8 mouse cellular contexts compared by ENCODE assay signal in genomic region chr6:34316854-34317771, GRCm38 (mm10). TPM values are rescaled to one million over a fixed set of nuclear protein-coding genes. Genes with fewer than 3 reads are reported as not detected.
DNase-seq lines count a peak whose midpoint lies in the region; ATAC-seq lines count a peak whose summit lies in the region.

TSS of gene Akr1b3 (minus strand) at chr6:34317478.

- peaks cover 2% of the 10 kb centered on the region for H3K36me3 ChIP-seq in heart, embryonic 14.5 days (ENCODE audit: control insufficient read depth, insufficient read depth, low read length)
- 0 out of 2 replicates have a peak, but pooled peaks cover under 1% of the 10 kb centered on the region for H3K36me3 ChIP-seq in liver, embryonic 13.5 days
- H3K36me3 ChIP-seq in stomach, embryonic 16.5 days (ENCODE audit: control insufficient read depth, insufficient read depth, low read length): no peaks in the 10 kb centered on the region

- peak within 1 kb of the TSS; percentile 77 for H3K9ac ChIP-seq in heart, embryonic 14.5 days (ENCODE audit: low read length)
- peak within 1 kb of the TSS; percentile 74 for H3K9ac ChIP-seq in liver, embryonic 13.5 days
- peak within 1 kb of the TSS; percentile 81 for H3K9ac ChIP-seq in stomach, embryonic 16.5 days (ENCODE audit: low read length)

- H3K4me1 ChIP-seq in heart, embryonic 14.5 days (ENCODE audit: control insufficient read depth in 2 of 2, insufficient read depth in 2 of 2, low read length in 2 of 2): peaks cover 0 to 22% of the 10 kb centered on the region in 2 experiments
- H3K4me1 ChIP-seq in liver, embryonic 13.5 days (replicated peaks): peaks cover 22% of the 10 kb centered on the region
- H3K4me1 ChIP-seq in stomach, embryonic 16.5 days (ENCODE audit: control insufficient read depth, insufficient read depth, low read length): peaks cover 11% of the 10 kb centered on the region; the same call in 1 of the 2 replicates

- WGBS in heart, embryonic 14.5 days: under 1% methylated on average over 60 of the region's 60 CpGs
- under 1% methylated on average over 60 of the region's 60 CpGs for WGBS in liver, embryonic 13.5 days (ENCODE audit: insufficient replicate concordance)
- 1% methylated on average over 60 of the region's 60 CpGs for WGBS in stomach, embryonic 16.5 days

- peak within 1 kb of the TSS; percentile 69 to 82 for H3K4me3 ChIP-seq in heart, embryonic 14.5 days (ENCODE audit: control insufficient read depth in 1 of 2, insufficient read depth in 1 of 2, low read depth in 1 of 2, low read length in 2 of 2)
- H3K4me3 ChIP-seq in liver, embryonic 13.5 days (replicated peaks): peak within 1 kb of the TSS; percentile 75
- peak within 1 kb of the TSS; percentile 83 for H3K4me3 ChIP-seq in stomach, embryonic 16.5 days (replicated peaks; ENCODE audit: low read length)

- peak; percentile 40 for DNase-seq in c-Kit-negative CD71-positive TER-119-positive erythroid progenitor cells, embryonic 14.5 days (ENCODE audit: low read depth, low spot score)
- peak; percentile 94 for DNase-seq in fibroblast of lung, adult 2 months (ENCODE audit: low read depth)
- peak; percentile 93 for DNase-seq in kidney, postnatal 14 days
- peak; percentile 83 for DNase-seq in liver, embryonic 13.5 days
- DNase-seq in neural tube, embryonic 10.5 days (ENCODE audit: extremely low spot score, low spot score): peak; percentile 90

- H3K9me3 ChIP-seq in heart, embryonic 14.5 days (ENCODE audit: control insufficient read depth, low read length): no peaks in the 10 kb centered on the region
- no peaks in the 10 kb centered on the region for H3K9me3 ChIP-seq in liver, embryonic 13.5 days (replicated peaks)
- no peaks in the 10 kb centered on the region for H3K9me3 ChIP-seq in stomach, embryonic 16.5 days (replicated peaks; ENCODE audit: control insufficient read depth, low read length)

- peak within 1 kb of the TSS; percentile 77 for H3K4me2 ChIP-seq in heart, embryonic 14.5 days (ENCODE audit: low read length)
- H3K4me2 ChIP-seq in liver, embryonic 13.5 days: peak within 1 kb of the TSS; percentile 97
- H3K4me2 ChIP-seq in stomach, embryonic 16.5 days (ENCODE audit: low read depth, low read length): peak within 1 kb of the TSS; percentile 95

- peak; percentile 91 for ATAC-seq in CD4-positive, CD25-positive, alpha-beta regulatory T cell, adult 4 months
- peak; percentile 98 for ATAC-seq in heart, embryonic 14.5 days (ENCODE audit: insufficient number of reproducible peaks, insufficient read depth, low FRiP score, low read depth)
- ATAC-seq in liver, embryonic 13.5 days (ENCODE audit: low read depth): peak; percentile 95
- ATAC-seq in stomach, embryonic 16.5 days (ENCODE audit: insufficient read depth, low FRiP score): peak; percentile 98

- peak within 1 kb of the TSS; percentile 90 to 95 for H3K27ac ChIP-seq in heart, embryonic 14.5 days (replicated peaks in 1 of 2; ENCODE audit: control insufficient read depth in 1 of 2, insufficient read depth in 1 of 2, low read depth in 2 of 2, low read length in 2 of 2)
- H3K27ac ChIP-seq in liver, embryonic 13.5 days: peak within 1 kb of the TSS; percentile 9; the same call in 1 of the 2 replicates
- peak within 1 kb of the TSS; percentile 49 for H3K27ac ChIP-seq in stomach, embryonic 16.5 days (ENCODE audit: low read length)

- no peaks in the 10 kb centered on the region for H3K27me3 ChIP-seq in heart, embryonic 14.5 days (ENCODE audit: control insufficient read depth, insufficient read depth, low read length)
- no peaks in the 10 kb centered on the region for H3K27me3 ChIP-seq in liver, embryonic 13.5 days
- H3K27me3 ChIP-seq in stomach, embryonic 16.5 days (ENCODE audit: control insufficient read depth, insufficient read depth, low read length): no peaks in the 10 kb centered on the region

RNA-seq across cellular contexts. Expression of gene Akr1b3, which starts in this region (rescaled TPM):
- polyA plus RNA-seq in CD4-positive, CD25-positive, alpha-beta regulatory T cell, adult 4 months (2017; shearing (Covaris generic)): 100 to 1,000 TPM; 382 to 479 TPM
- polyA plus RNA-seq in heart, embryonic 14.5 days (2014; fragmentation: Nextera tagmentation; extraction: Ambion mirVana): 183 and 187 TPM in 2 replicates
- polyA plus RNA-seq in liver, embryonic 13.5 days (2015; fragmentation: Nextera tagmentation; extraction: Ambion mirVana): 64.2 and 66.8 TPM in 2 replicates
- polyA plus RNA-seq in stomach, embryonic 16.5 days (2015; fragmentation: Nextera tagmentation; extraction: Ambion mirVana): 122 and 130 TPM in 2 replicates

Comparison
In these comparisons a context has a peak if more than half of its experiments do, and no peak if none do; other contexts are left out.
1. Peak in every context shown above with its lines: DNase-seq, ATAC-seq, H3K4me3 ChIP-seq and H3K27ac ChIP-seq.
2. DNase-seq: peak in every context shown above with its lines; median percentile 94 in fibroblast of lung, adult 2 months; 93 in kidney, postnatal 14 days; 90 in neural tube, embryonic 10.5 days; 83 in liver, embryonic 13.5 days; 40 in c-Kit-negative CD71-positive TER-119-positive erythroid progenitor cells, embryonic 14.5 days.
3. H3K27ac ChIP-seq: peak in every context shown above with its lines; median percentile 92 in heart, embryonic 14.5 days; 49 in stomach, embryonic 16.5 days; 9 in liver, embryonic 13.5 days.